Mouse (Mus musculus) cortical plate, adult 2 months (tissue): ENCODE data around the gene Spns3. TPM values are rescaled to one million over a fixed set of nuclear protein-coding genes. Genes with fewer than 3 reads are reported as not detected.

Experiments used
- H3K27ac ChIP-seq: fragments of 200-500 bp; 2 replicates; pipeline ENCODE4 v1.5.1; 2012; ENCODE audit warnings: low read length, control low read depth, inconsistent platforms; ENCODE audit not compliant: insufficient read depth
- H3K4me1 ChIP-seq: fragments of 200-500 bp; 2 replicates; pipeline ENCODE4 v1.6.1; 2011; ENCODE audit warnings: low read length; ENCODE audit not compliant: control insufficient read depth, insufficient read depth
- H3K4me3 ChIP-seq: fragments of 200-500 bp; 2 replicates; pipeline ENCODE4 v1.5.1; 2011; ENCODE audit warnings: mild to moderate bottlenecking, low read length, control low read depth; ENCODE audit not compliant: insufficient read depth
- CTCF ChIP-seq: fragments of 200-500 bp; IDR thresholded peaks from 2 replicates; pipeline ENCODE4 v1.5.1; 2011; ENCODE audit warnings: mild to moderate bottlenecking, control low read depth, low read length; ENCODE audit not compliant: insufficient read depth; ENCODE audit errors: extremely low read depth
- POLR2A ChIP-seq: fragments of 200-500 bp; IDR thresholded peaks from 2 replicates; pipeline ENCODE4 v1.6.1; 2011; ENCODE audit warnings: mild to moderate bottlenecking, low read length, control low read depth; ENCODE audit not compliant: insufficient read depth; ENCODE audit errors: extremely low read depth
- polyA plus RNA-seq: library from polyadenylated mRNA; depleted of rRNA; stranded (reverse); fragments of >200 nt; gene quantifications from 2 replicates; pipeline ENCODE4 v1.2.3, GENCODE M21; 2012

Gene Spns3
- polyA plus RNA-seq, 1 experiment, result 0.33 TPM

DNA sequence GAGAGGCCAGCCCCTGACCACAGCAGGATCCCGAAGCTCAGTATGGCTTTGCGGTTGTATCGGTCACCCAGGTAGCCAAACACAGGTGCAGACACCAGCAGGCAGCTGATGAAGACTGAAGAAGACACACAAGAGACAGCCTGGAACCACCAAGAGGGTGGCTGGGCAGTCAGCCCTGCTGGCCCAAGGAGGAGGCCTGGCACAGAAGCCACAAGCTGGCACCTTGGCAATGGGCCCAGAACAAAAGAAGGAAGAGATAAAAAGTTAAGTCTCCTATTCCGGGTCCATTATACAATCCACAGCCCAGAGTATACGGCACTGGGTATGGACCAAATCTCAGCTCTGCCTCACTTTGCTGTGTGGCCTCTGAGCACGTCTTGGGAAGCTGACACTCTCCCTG, 9.9 kb downstream of the Spns3 start:
- H3K4me1 ChIP-seq, result no peaks in the 10 kb centered on the region
- H3K4me3 ChIP-seq, result no peak overlapping the region
- H3K27ac ChIP-seq, result no peak overlapping the region
- TF ChIP-seq CTCF, result no peak
- no peak for TF ChIP-seq POLR2A

DNA sequence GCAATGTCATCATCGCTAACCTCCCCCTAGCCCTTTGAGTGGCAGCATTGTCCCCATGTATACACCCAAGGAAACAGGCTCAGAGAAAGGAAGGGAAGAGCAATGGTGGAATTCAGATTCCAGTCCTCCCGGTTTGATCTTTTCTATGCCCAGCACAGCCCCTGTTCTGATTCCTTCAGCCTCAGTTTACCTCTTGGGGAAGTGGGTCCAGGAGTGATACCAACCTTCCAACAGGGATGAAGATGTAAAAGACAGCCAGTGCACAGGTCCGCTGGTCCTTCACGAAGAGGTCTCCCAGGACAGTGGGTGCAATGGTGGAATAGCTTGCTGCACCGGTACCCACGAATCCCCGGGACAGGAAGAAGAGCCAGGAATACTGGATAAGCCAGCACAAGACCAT, 11.5 kb downstream of the Spns3 start:
- TF ChIP-seq CTCF, result no peak
- no peak overlapping the region for H3K27ac ChIP-seq
- no peak overlapping the region for H3K4me3 ChIP-seq
- no peaks in the 10 kb centered on the region for H3K4me1 ChIP-seq

DNA sequence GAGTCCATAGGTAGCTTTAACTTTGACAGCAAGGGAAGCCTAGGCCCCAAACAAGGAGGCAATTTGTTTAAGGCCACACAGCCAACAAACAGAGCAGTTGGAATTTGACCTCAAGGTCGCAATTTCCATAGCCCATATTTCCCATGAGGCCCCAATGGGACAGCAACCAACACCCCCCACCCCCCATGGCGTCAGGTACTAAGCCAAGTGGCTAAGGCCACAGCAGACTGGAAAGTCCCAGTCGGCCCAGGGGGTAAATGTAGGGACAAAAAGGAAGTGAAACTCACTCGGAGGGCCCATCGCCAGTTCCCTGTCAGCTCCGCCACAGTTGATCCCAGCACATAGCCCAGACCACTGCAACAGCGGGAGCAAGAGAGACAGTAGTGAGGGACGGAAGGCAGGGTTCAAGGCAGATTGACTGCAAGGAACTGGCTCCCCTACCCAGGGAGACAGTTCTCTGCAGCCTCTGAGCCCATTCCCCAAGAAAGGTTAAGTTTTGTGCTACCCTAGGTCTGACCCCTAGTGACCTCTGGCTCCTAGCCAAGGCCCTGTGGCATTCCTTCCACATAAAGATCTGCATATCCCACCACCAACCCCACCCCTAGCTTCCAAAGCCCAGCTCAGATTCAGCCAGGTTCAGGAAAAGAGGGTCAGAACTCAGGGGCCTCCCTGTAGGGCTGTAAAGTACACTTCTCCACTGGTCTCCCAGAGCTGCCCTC, 12.1 kb downstream of the Spns3 start:
- H3K27ac ChIP-seq, result no peak overlapping the region
- H3K4me1 ChIP-seq, result no peaks in the 10 kb centered on the region
- H3K4me3 ChIP-seq, result no peak overlapping the region
- no peak for TF ChIP-seq CTCF

DNA sequence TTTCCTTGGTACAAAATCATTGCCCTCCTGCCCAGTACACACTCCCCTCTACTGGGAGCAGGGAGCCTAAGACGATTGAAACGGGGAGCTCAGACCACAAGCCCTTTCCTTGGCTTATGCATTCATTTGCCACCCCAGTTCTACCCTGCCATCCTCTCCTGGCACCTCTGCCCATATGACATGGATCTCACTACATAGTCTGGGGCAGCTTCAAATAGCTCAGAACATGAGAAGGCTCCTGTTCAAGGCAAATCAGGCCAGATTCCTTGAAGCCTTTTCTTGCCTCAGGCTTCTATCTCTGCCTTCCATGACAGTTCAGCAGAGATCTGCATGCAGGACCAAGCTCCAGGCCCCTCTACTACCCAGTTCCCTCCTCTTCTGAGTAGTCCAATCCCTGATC, 12.8 kb downstream of the Spns3 start:
- H3K4me1 ChIP-seq, result no peaks in the 10 kb centered on the region
- no peak for TF ChIP-seq POLR2A
- no peak overlapping the region for H3K4me3 ChIP-seq
- no peak overlapping the region for H3K27ac ChIP-seq

DNA sequence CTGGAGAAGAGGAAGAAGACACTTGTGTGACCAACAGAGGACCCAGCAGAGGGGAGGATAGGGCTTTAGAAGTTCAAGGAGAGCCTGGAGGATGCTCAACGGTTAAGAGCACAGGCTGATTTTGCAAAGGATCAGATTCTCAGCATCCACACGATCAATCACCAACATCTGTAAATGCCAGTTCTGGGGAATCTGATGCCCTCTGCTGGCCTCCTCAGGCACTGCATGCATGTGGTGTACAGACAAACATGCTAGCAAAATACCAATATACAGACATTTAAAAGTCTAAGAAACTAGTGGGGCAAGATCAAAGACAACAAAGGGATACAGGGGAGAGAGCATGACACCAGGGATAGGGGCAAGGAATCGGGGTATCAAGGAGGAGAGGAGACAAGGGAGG, 14.8 kb downstream of the Spns3 start:
- H3K4me3 ChIP-seq, result no peak overlapping the region
- no peak overlapping the region for H3K27ac ChIP-seq
- no peaks in the 10 kb centered on the region for H3K4me1 ChIP-seq
- TF ChIP-seq CTCF (no peak; the same call in 1 of the 2 replicates), POLR2A (no peak)

DNA sequence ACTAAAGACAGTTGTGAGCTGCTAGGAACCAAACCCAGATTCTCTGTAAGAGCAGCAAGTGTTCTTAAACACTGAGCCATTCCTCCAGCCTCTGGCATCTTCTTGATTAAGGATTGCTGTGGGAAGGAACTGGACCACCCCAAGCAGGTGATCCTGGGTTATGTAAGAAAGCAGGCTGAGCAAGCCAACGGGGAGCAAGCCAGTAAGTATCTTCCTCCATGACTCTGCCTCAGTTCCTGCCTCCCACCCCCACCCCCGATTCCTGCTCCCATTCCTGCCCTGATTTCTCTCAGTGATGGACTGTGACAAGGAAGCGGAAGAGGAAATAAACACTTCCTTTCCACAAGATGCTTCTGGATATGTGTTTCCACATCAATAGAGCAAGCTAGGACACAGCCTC, 17.4 kb downstream of the Spns3 start:
- H3K4me1 ChIP-seq, result no peaks in the 10 kb centered on the region
- TF ChIP-seq POLR2A (no peak), CTCF (no peak)
- no peak overlapping the region for H3K4me3 ChIP-seq
- no peak overlapping the region for H3K27ac ChIP-seq

DNA sequence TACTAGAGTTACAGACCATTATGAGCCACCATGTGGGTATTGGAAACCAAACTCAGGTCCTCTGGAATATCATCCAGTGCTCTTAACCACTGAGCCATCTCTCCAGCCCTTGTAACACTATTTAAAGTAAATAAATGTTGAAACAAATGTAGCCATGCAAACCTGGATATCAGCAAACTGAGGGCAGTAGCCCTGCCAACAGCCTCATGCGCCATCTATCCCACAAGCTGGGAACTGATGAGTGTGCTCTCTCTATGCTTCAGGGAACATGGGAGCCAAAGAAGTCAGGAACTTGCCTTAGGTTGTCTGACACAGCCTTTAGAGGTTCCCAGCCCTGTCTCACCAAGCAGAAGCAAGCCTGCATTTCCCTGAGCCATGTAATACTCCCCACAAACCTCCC, 18.7 kb downstream of the Spns3 start:
- Histone ChIP-seq H3K4me1 (peaks cover under 1% of the 10 kb centered on the region; the same call in 1 of the 2 replicates), H3K4me3 (no peak overlapping the region), H3K27ac (no peak overlapping the region)
- TF ChIP-seq POLR2A, result no peak
- TF ChIP-seq CTCF, result peak; percentile 54

DNA sequence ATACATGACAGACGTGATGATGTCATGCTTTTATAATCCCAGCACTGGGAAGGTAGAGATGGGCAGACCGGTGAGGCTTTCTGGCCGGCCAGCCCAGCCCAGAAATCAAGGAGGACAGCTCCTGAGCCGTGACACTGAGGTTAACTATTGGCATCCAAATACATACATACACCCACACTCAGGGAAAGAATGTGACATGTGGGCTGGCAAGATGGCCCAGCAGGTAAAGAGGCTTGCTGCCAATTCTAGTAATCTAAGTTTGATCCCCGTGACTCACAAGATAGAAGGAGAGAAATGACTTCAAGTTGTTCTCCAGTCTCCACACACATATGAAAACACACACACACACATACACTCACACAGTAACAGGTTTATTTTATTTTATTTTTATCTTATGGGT, 19.2 kb downstream of the Spns3 start:
- no peak overlapping the region for H3K4me3 ChIP-seq
- peaks cover 3% of the 10 kb centered on the region; the same call in 1 of the 2 replicates for H3K4me1 ChIP-seq
- H3K27ac ChIP-seq, result no peak overlapping the region
- TF ChIP-seq CTCF, result no peak
- no peak for TF ChIP-seq POLR2A

DNA sequence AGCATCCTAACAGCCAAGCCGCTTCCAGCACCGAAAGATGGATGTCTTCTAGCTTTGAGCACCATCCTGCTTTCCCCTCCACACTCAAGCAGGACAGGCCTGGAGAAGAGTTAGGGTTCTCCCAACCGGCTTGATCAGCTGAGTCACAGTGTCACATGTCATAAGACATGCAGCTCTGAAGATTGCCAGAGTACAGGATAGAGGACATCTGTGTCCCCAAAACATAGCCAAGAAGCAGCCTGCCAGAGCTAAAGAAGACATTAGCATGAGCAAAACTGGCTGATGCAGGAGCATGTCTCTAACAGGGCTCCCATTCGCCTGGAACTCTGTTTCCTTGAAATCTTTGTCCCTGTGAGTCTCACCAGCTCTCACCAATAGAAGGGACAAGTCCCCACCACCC, 24.1 kb downstream of the Spns3 start:
- Histone ChIP-seq H3K4me3 (no peak overlapping the region), H3K4me1 (peaks cover 10% of the 10 kb centered on the region), H3K27ac (no peak overlapping the region)
- TF ChIP-seq CTCF (no peak), POLR2A (no peak)

DNA sequence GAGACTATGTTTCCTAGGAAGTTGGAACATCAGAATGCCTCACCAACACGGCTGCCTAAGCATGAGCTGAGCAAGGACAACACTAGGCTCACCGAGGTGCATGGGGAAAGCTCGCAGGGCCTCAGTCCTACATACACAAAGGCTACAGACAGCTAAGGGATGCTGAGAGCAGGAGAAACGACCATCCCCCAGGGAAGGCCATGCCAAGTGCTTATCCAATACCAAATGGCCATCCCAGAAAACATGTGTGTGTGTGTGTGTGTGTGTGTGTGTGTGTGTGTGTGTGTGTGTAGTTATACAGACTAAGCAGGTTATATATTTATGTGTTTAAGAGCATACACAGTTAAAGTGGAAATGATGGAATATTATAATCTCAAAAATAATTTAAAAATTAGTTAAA, 26.6 kb downstream of the Spns3 start:
- H3K4me3 ChIP-seq, result no peak overlapping the region
- TF ChIP-seq CTCF (no peak), POLR2A (no peak)
- H3K27ac ChIP-seq, result no peak overlapping the region
- H3K4me1 ChIP-seq, result peaks cover 10% of the 10 kb centered on the region
